Mouse (Mus musculus): Measurements from ENCODE around the gene P2rx1. TPM values are rescaled to one million over a fixed set of nuclear protein-coding genes. Genes with fewer than 3 reads are reported as not detected.

The P2rx1 gene
- polyA plus RNA-seq, 1 experiment from 2014 or later, result 3.5 TPM

DNA sequence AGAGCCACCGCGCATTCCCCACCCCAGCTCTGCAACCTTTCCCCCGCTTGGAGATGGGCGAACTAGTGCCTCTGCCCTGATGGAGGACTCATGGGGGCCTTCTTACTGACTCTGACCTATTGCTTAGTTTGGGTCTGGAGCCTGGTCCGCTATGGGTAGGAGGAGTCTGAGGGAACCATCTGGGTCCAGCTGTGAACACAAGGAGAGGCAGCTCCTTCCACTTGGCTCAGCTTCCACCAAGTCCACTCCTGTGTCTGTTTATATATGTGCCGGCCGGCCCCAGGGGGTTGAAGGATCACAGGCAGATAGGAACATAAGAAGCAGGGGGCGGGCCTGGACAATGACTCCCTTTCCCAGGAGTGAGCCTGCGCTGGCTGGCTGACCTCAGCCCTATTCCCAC, 6.9 kb upstream of the P2rx1 start:
- H3K4me3 ChIP-seq, result no peak overlapping the region
- H3K36me3 ChIP-seq, result no peaks in the 10 kb centered on the region
- no peaks in the 10 kb centered on the region for H3K4me1 ChIP-seq
- ATAC-seq (ENCODE audit: insufficient number of reproducible peaks, low FRiP score, low TSS enrichment, low read depth), result no peak
- H3K9ac ChIP-seq, result no peak overlapping the region
- H3K27me3 ChIP-seq, result no peaks in the 10 kb centered on the region
- H3K9me3 ChIP-seq, result no peaks in the 10 kb centered on the region
- 52% methylated on average over 9 of the region's 9 CpGs for WGBS
- no peak overlapping the region for H3K27ac ChIP-seq
- H3K4me2 ChIP-seq, result no peak overlapping the region

GRCm38 (mm10) chr11:72996346-72996745, 2.6 kb upstream of the P2rx1 start:
- no peak overlapping the region for H3K4me3 ChIP-seq
- H3K4me1 ChIP-seq, result peaks cover 6% of the 10 kb centered on the region; the same call in 1 of the 2 replicates
- ATAC-seq (ENCODE audit: insufficient number of reproducible peaks, low FRiP score, low TSS enrichment, low read depth), result no peak
- WGBS, result 89% methylated on average over 6 of the region's 6 CpGs
- H3K36me3 ChIP-seq, result no peaks in the 10 kb centered on the region
- H3K27ac ChIP-seq, result no peak overlapping the region
- H3K9ac ChIP-seq, result no peak overlapping the region
- H3K9me3 ChIP-seq, result no peaks in the 10 kb centered on the region
- no peaks in the 10 kb centered on the region for H3K27me3 ChIP-seq
- no peak overlapping the region for H3K4me2 ChIP-seq

- Histone ChIP-seq H3K9me3 (no peaks in the 10 kb centered on the region), H3K27me3 (no peaks in the 10 kb centered on the region), H3K9ac (no peak overlapping the region), H3K4me2 (no peak overlapping the region), H3K4me1 (peaks cover 6% of the 10 kb centered on the region; the same call in 1 of the 2 replicates), H3K36me3 (no peaks in the 10 kb centered on the region), H3K4me3 (no peak overlapping the region), H3K27ac (no peak overlapping the region)
- 93% methylated on average over 2 of the region's 2 CpGs for WGBS
- ATAC-seq (ENCODE audit: insufficient number of reproducible peaks, low FRiP score, low TSS enrichment, low read depth), result no peak
Observed at GRCm38 (mm10) chr11:72996781-72997180, 2.1 kb upstream of the P2rx1 start.

DNA sequence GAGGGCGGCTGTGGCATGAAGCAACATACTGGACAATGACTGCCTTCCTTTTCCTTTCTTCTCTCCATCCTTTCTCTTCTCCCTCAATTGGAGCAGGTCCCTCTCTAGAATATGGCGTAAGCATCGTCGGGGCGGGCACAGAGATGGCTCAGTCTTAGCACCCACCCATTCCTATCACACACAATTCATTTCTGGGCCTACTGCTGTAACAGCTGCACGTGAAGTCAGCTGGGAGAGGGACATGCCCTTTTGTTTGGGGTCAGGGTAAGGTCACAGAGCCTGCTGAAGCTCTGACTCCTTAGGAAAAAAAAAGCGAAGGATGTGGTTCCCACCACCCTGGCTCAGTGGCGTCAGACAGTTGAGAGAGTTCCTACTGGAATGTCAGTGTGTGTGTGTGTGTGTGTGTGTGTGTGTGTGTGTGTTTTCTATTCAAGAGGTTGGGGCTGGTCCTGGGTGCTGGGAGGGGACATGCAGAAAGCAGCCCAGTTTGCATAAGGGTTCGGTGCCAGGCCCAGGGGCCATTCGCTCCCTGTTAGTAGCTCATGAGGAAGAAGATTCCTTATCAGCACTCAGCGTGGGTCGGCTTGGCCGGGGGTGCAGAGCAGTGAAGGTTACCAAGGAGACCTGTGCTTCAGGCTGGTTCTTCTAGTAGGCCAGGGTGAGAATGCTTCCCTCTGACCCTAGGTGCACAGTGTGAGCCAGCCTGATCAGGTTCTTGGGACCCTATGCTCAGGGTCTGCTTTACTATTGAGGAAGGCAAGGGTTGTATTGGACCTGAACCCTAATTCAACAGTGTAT, 1.2 kb upstream of the P2rx1 start:
- Histone ChIP-seq H3K9me3 (no peaks in the 10 kb centered on the region), H3K4me3 (no peak overlapping the region), H3K27me3 (no peaks in the 10 kb centered on the region), H3K36me3 (no peaks in the 10 kb centered on the region), H3K4me1 (peaks cover 6% of the 10 kb centered on the region; the same call in 1 of the 2 replicates), H3K4me2 (no peak overlapping the region), H3K9ac (no peak overlapping the region), H3K27ac (no peak overlapping the region)
- ATAC-seq (ENCODE audit: insufficient number of reproducible peaks, low FRiP score, low TSS enrichment, low read depth), result no peak
- WGBS, result 70% methylated on average over 13 of the region's 13 CpGs

DNA sequence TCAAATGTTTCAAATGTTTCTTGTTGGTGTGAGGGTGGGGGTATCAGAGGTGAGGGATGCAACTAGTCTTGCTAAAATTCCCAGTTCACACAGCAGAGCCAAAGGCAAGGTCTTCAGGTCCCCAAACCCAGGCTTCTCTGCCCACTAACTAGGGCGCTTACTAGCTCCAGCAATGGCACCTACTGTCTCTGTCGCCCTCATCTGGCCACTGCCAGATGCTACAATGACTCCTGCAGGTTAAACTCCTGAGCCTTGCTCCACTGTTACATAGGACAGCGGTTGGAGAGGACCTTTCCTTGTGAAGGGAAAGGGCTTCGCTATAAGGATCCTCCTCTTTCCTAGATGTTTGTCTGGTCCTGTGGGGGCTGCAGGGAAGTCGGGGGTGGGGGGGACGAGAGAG, 2.1 kb downstream of the P2rx1 start:
- Histone ChIP-seq H3K27me3 (no peaks in the 10 kb centered on the region), H3K36me3 (no peaks in the 10 kb centered on the region), H3K4me1 (peaks cover 6% of the 10 kb centered on the region; the same call in 1 of the 2 replicates), H3K27ac (no peak overlapping the region), H3K4me3 (no peak overlapping the region), H3K4me2 (no peak overlapping the region), H3K9me3 (no peaks in the 10 kb centered on the region), H3K9ac (no peak overlapping the region)
- no peak for ATAC-seq (ENCODE audit: insufficient number of reproducible peaks, low FRiP score, low TSS enrichment, low read depth)
- 5% methylated on average over 6 of the region's 6 CpGs for WGBS

- ATAC-seq (ENCODE audit: insufficient number of reproducible peaks, low FRiP score, low TSS enrichment, low read depth), result no peak
Observed at GRCm38 (mm10) chr11:73006377-73006776, 7.5 kb downstream of the P2rx1 start.

GRCm38 (mm10) chr11:73007113-73007512, 8.2 kb downstream of the P2rx1 start:
- no peak for ATAC-seq (ENCODE audit: insufficient number of reproducible peaks, low FRiP score, low TSS enrichment, low read depth)
- no peak overlapping the region for H3K4me3 ChIP-seq
- no peaks in the 10 kb centered on the region for H3K36me3 ChIP-seq
- WGBS, result 74% methylated on average over 3 of the region's 3 CpGs
- no peak overlapping the region for H3K27ac ChIP-seq
- no peak overlapping the region for H3K9ac ChIP-seq
- peaks cover 6% of the 10 kb centered on the region; the same call in 1 of the 2 replicates for H3K4me1 ChIP-seq
- H3K4me2 ChIP-seq, result no peak overlapping the region
- no peaks in the 10 kb centered on the region for H3K9me3 ChIP-seq
- H3K27me3 ChIP-seq, result peaks cover 18% of the 10 kb centered on the region

More at GRCm38 (mm10) chr11:73006377-73006776, 7.5 kb downstream of the P2rx1 start:
- no peaks in the 10 kb centered on the region for H3K9me3 ChIP-seq
- H3K27ac ChIP-seq, result no peak overlapping the region
- peaks cover 6% of the 10 kb centered on the region; the same call in 1 of the 2 replicates for H3K4me1 ChIP-seq
- no peak overlapping the region for H3K4me3 ChIP-seq
- WGBS, result 5% methylated on average over 2 of the region's 2 CpGs
- no peak overlapping the region for H3K9ac ChIP-seq
- no peak overlapping the region for H3K4me2 ChIP-seq
- H3K36me3 ChIP-seq, result no peaks in the 10 kb centered on the region
- peaks cover 18% of the 10 kb centered on the region for H3K27me3 ChIP-seq

GRCm38 (mm10) chr11:73007698-73008481, 9.0 kb downstream of the P2rx1 start:
- Histone ChIP-seq H3K27me3 (peaks cover 18% of the 10 kb centered on the region), H3K9ac (no peak overlapping the region), H3K36me3 (no peaks in the 10 kb centered on the region), H3K4me1 (peaks cover 6% of the 10 kb centered on the region; the same call in 1 of the 2 replicates), H3K4me3 (no peak overlapping the region), H3K4me2 (no peak overlapping the region), H3K27ac (no peak overlapping the region), H3K9me3 (no peaks in the 10 kb centered on the region)
- no peak for ATAC-seq (ENCODE audit: insufficient number of reproducible peaks, low FRiP score, low TSS enrichment, low read depth)
- WGBS, result 64% methylated on average over 11 of the region's 11 CpGs

DNA sequence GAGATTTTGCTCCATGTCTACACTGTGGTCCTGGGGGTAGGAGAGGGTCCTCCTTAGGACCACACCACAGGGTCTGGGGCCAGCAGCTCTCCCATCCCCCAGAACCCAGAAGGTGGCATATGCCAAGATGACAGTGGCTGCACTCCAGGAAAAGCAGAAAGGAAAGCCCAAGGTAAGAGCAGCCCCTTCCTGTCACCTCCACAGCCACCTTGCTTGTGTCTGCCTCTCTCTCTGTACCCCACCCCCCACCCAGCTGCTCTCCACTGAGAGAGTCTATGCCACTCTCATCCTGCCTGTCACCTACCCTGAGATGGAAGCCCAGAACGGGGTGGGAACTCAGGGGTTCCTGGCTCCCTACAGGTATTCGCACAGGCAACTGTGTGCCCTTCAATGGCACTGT, 9.9 kb downstream of the P2rx1 start:
- no peak for ATAC-seq (ENCODE audit: insufficient number of reproducible peaks, low FRiP score, low TSS enrichment, low read depth)
- whole genome bisulfite sequencing, result 61% methylated on average over 2 of the region's 2 CpGs
- peaks cover 6% of the 10 kb centered on the region; the same call in 1 of the 2 replicates for H3K4me1 ChIP-seq
- no peak overlapping the region for H3K9ac ChIP-seq
- no peak overlapping the region for H3K4me3 ChIP-seq
- no peaks in the 10 kb centered on the region for H3K36me3 ChIP-seq
- no peak overlapping the region for H3K4me2 ChIP-seq
- H3K27ac ChIP-seq, result no peak overlapping the region
- no peaks in the 10 kb centered on the region for H3K9me3 ChIP-seq
- H3K27me3 ChIP-seq, result peaks cover 18% of the 10 kb centered on the region

DNA sequence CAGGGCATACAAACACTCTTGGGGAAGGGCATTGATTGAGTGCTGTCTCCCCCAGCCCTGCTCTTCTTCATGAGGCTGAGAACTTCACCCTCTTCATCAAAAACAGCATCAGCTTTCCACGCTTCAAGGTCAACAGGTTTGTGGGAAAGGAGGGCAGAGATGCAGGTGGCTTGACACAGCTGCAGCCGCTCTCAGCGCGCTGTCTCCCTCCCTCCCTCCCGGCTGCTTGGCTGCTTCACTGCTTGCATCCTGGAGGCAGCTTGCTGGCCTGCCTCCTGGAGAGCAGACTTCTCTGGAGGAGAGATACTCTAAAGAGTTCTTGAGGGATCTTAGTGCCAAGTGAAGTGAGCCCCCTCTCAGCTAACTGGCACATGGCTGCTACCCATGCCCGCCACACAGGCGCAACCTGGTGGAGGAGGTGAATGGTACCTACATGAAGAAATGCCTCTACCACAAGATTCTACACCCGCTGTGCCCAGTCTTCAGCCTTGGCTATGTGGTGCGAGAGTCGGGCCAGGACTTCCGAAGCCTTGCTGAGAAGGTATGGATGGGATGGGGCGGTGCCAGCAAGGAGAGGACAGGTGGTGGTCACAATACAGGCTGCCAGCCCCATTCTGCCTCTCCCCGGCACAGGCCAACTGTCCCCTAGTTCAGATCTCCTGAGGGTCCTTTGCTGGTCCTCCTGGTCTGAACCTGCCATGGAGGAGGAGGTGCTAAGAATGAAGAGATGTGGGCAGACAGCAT, 10.8 kb downstream of the P2rx1 start:
- no peaks in the 10 kb centered on the region for H3K36me3 ChIP-seq
- H3K4me2 ChIP-seq, result no peak overlapping the region
- H3K27me3 ChIP-seq, result peaks cover 18% of the 10 kb centered on the region
- no peak overlapping the region for H3K4me3 ChIP-seq
- 57% methylated on average over 13 of the region's 13 CpGs for WGBS
- no peak for ATAC-seq (ENCODE audit: insufficient number of reproducible peaks, low FRiP score, low TSS enrichment, low read depth)
- H3K9me3 ChIP-seq, result no peaks in the 10 kb centered on the region
- H3K9ac ChIP-seq, result no peak overlapping the region
- H3K4me1 ChIP-seq, result peaks cover 8% of the 10 kb centered on the region
- H3K27ac ChIP-seq, result no peak overlapping the region

GRCm38 (mm10) chr11:73013981-73014380, 15.1 kb downstream of the P2rx1 start:
- H3K9ac ChIP-seq, result no peak overlapping the region
- H3K27ac ChIP-seq, result no peak overlapping the region
- H3K27me3 ChIP-seq, result peaks cover 15% of the 10 kb centered on the region
- H3K4me3 ChIP-seq, result no peak overlapping the region
- H3K4me2 ChIP-seq, result no peak overlapping the region
- WGBS, result 66% methylated on average over 5 of the region's 5 CpGs
- no peak for ATAC-seq (ENCODE audit: insufficient number of reproducible peaks, low FRiP score, low TSS enrichment, low read depth)
- H3K9me3 ChIP-seq, result no peaks in the 10 kb centered on the region
- H3K36me3 ChIP-seq, result no peaks in the 10 kb centered on the region
- peaks cover 17% of the 10 kb centered on the region for H3K4me1 ChIP-seq

All from limb, embryonic 15.5 days (tissue).